Mouse (Mus musculus): Measurements from ENCODE around the gene H2-Ob.

The H2-Ob gene

DNA sequence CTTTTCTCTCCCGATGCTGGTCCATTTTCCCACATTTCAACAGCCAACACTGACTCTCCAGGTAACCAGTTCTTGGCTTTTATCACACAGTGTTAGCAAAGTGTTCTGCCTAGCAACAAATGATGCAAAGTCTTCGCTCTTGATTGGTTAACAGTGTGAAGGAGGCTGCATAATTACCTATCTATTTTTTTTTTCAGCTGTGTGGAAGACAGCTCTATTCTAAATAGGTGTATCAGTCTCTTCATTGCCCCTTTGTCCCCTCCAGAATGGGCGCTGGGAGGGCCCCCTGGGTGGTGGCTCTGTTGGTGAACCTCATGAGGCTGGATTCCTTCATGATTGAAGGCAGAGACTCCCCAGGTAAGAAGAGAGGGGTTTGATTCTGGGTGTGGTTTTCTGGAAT, at the start of gene H2-Ob:
TSS of gene H2-Ob (plus strand) at position 198 of the 400 bp plus-strand sequence.
- in situ Hi-C loops (cut with MboI; ENCODE audit: low sequenced_read_pairs), result no loop called here

DNA sequence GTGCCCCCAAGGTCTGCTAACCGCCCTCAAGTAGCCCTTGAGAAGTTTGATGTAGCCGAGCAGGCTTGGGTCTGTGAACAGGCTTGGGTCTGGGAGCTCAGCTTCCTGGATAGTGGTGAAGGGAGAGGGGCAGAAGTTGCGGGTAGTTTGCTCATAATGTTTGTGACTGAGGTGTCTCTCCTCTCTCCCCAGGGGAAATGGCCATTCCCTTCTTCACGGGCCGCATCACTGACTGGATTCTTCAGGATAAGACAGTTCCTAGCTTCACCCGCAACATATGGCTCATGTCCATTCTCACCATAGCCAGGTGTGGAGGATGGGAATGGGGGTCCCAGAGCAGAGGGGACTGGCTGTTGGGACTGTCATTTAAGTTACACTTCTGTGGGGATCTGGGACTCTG, 49.7 kb upstream of the H2-Ob start:
- in situ Hi-C loops (cut with MboI; ENCODE audit: low sequenced_read_pairs), result no loop called here

DNA sequence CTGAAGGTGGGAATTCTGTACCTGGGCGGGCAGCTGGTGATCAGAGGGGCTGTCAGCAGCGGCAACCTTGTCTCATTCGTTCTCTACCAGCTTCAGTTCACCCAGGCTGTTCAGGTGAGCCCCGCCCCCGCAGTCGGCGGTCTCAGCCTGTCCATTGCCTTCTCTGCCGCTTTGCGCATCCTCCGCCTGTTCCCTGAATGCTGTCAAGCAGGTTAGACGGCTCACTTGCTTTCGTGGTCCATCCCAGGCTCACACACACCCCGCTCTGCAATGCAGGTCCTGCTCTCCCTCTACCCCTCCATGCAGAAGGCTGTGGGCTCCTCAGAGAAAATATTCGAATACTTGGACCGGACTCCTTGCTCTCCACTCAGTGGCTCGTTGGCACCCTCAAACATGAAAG, 45.9 kb upstream of the H2-Ob start:
- in situ Hi-C loops (cut with MboI; ENCODE audit: low sequenced_read_pairs), result no loop called here

DNA sequence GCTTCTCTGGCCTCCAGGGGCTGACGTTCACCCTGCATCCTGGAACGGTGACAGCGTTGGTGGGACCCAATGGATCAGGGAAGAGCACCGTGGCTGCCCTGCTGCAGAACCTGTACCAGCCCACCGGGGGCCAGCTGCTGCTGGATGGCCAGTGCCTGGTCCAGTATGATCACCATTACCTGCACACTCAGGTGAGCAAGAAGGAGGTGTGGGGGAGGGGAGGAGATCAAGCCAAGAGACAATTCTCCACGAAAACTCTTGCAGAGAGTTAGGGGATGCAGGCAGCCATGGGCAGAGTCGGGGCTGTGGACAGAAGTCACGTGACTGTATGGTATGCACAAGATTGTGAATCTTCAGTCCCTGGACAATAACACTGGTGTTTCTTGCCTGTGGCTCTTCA, 45.2 kb upstream of the H2-Ob start:
- in situ Hi-C loops (cut with MboI; ENCODE audit: low sequenced_read_pairs), result no loop called here

DNA sequence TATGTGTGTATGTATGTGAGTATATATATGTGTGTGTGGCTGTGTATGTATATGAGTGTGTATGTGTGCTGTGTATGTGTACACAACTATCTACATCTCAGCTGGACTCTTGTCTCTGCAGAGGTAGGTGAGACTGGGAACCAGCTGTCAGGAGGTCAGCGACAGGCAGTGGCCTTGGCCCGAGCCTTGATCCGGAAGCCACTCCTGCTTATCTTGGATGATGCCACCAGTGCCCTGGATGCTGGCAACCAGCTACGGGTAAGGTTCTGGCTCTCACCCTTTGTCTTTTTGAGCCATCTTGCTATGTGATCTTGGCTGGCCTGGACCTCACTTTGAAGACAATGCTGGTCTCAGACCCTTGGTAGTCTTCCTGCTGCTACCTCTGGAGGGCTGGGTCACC, 44.0 kb upstream of the H2-Ob start:
- in situ Hi-C loops (cut with MboI; ENCODE audit: low sequenced_read_pairs), result no loop called here

DNA sequence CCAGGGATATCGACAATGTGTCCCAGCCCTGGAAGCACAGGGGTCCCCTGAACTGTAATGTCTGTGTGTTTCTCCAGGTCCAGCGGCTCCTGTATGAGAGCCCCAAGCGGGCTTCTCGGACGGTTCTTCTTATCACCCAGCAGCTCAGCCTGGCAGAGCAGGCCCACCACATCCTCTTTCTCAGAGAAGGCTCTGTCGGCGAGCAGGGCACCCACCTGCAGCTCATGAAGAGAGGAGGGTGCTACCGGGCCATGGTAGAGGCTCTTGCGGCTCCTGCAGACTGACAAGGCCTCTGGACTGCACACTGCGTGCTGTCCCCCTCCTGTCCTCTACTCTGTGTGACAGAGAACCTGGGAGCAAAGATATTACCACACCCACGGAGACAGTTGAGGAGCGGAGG, 42.2 kb upstream of the H2-Ob start:
- in situ Hi-C loops (cut with MboI; ENCODE audit: low sequenced_read_pairs), result no loop called here

DNA sequence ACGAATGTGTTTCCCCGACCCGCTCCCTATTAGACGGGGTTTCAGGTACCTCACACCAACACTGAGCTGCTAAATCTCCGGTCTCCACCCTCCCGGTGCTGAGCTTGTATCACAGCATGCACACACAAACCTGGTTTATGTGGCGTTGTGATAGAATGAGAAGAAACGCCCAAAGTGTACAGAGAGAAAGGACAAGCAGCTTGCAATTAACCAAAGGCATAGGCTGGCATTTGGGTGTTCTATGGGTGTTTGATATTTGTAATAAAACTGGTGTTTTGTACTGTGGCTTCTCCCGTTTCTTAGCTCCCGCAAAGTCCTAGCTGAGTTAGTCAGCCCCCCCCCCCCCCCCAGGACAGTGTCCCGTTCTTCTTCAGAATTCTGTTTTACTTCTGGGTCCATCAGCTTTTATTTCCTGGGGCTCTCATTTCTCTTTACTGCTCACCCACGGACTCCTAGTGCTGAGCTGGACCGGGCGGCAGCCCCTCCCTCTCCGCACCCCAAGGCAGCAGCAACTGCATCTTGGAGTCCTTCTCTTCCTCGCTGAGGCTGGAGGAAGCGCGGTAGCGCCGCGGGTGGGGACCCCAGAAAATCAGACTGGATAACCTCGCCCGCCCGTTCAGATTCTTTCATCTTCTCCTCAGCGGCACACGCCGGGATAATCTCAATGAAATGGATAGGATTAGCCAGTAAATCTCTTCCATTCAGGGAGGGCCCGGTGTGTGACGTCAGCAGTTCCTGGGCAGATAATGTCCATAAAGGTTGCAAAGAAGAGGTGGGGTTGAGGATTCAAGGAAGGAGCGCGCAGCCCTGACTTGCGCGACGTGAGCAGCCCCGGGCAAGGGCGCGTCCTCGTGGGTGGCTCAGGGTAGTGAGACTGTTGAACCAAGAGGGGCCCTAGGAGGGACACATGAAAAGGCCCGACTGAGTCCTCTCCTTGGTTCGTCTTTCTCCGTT, 41.5 kb upstream of the H2-Ob start, which contains the start of gene Psmb8:
TSS of gene Psmb8 (plus strand) at position 781 of the 954 bp plus-strand sequence.
- in situ Hi-C loops (cut with MboI; ENCODE audit: low sequenced_read_pairs), result no loop called here

DNA sequence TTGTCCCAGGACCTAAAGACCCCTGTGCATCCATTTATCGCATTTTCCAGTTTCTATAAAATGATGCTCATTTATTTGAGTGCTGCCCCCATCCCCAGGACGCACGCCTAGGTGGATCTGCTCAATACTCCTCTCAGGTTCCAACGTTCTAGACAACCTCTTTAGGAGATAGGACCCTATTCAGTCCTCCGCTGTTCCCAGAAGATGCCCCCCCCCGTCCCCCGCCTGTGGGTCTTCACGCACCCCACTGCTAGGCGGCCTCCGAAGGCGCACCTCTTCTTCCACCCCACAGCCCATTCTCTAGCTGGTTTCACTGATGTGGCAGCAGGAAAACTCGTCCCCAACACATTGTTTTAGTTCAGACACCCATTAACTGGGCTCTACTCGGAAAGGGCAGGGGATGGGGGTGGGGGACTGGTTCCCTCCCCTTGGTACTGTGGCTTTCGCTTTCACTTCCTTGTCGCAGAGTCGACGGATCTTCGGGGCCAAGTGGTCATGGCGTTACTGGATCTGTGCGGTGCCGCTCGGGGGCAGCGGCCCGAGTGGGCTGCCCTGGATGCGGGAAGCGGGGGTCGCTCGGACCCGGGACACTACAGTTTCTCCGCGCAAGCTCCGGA, 40.7 kb upstream of the H2-Ob start:
- in situ Hi-C loops (cut with MboI; ENCODE audit: low sequenced_read_pairs), result no loop called here

DNA sequence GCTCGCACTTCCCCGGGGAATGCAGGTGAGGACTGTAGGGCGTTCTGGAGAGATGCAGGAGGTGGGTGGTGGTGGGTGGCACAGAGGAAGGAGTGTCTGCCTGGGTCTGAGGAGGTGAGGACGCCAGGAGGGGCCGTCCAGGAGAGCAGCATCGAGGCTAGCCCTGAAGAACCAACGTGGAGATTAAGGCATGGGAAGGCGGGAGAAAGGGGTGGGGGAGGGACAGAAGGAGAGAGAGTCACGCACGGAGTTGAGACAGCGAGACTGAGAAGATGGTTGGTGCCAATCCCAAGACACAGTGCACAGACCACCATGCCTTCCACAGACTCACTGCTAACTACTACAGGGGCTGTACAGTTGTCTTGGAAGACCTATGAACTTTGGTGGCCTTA, 40.2 kb upstream of the H2-Ob start:
- in situ Hi-C loops (cut with MboI; ENCODE audit: low sequenced_read_pairs), result no loop called here

DNA sequence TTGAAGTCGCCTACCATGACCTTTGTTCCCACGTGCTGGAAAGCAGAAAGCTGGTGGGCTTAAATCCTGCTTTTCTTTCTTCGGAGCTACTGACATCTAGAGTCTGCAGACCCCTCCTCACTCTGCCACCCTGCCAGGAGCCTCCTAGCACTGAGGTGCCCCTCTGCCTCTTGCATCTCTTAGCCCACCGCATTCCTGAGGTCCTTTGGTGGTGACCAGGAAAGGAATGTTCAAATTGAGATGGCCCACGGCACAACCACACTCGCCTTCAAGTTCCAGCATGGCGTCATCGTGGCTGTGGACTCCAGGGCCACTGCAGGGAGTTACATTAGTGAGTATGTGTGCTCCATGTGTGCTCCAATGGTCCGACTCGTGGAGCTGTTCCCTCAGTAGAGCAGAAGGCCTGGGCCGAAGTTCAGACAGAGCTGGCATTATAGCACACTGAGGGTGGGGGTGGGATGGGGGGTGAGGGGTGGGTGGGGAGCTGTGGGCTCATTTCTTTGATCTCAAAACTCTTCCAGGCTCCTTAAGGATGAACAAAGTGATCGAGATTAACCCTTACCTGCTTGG, 39.6 kb upstream of the H2-Ob start:
- in situ Hi-C loops (cut with MboI; ENCODE audit: low sequenced_read_pairs), result no loop called here

DNA sequence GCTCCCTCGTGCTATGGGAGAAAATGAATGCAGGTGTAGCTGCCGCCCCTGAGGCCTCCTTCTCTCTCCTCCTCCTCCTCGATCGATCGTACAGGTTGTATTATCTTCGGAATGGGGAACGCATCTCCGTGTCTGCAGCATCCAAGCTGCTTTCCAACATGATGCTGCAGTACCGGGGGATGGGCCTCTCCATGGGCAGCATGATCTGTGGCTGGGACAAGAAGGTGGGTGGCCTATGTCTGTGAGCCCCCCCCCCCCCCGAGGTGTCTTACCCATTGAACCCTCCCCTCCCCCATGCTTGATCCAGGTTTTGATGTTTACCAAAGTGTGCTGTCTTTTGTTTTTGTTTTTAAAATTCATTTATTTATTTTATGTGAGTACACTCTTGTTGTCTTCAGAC, 38.7 kb upstream of the H2-Ob start:
- in situ Hi-C loops (cut with MboI; ENCODE audit: low sequenced_read_pairs), result no loop called here

DNA sequence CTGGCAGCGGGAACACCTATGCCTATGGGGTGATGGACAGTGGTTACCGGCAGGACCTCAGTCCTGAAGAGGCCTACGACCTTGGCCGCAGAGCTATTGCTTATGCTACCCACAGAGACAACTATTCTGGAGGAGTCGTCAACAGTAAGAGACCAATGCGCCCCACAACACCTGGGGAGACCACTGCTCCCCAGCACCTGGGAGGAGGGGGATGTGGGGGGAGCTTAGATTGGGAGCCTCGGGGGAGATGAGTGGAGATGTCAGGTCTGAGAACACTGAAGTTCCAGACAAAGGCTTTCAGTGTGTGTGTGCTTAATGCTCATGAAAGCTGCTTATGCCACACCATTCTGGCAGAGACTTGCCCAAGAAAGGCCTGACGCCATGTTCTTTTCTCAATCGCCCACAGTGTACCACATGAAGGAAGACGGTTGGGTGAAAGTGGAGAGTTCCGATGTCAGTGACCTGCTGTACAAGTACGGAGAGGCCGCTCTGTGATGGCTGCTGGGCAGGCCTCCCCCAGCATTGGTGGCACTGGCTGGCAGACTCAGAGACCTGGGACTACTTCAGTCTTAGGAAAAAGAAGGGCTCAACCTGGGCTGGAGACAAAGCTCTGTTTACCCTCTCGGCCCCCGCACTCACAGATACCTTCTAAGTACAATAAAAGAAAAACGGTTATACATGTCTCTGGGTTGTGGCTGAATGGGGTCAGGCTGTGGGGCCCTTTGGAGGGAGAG, 37.8 kb upstream of the H2-Ob start:
- in situ Hi-C loops (cut with MboI; ENCODE audit: low sequenced_read_pairs), result no loop called here

DNA sequence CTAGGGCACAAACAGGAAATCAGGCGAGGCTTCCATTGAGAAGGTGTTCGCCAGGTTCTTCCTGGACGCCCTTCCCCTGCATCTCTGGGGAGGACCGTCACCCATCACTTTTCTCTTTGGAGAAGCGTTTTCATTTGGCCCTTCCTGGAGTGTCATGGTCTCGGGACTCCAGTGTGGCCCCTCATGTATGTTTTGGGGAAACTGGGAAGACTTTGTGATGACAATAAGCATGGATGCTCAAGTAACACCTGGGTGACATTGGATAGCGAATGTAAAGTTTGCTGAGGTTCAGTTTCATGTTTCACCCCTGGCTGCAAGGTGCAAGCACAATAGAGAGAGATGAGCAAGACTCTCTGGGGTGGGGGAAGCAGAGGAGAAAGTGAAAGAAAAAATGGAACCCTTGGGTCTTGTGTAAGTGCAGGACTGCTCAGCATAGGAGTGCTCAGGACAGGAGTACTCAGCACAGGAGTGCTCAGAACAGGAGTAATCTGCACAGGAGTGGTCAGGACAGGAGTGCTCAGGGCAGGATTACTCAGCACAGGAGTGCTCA, 37.1 kb upstream of the H2-Ob start:
- in situ Hi-C loops (cut with MboI; ENCODE audit: low sequenced_read_pairs), result no loop called here

DNA sequence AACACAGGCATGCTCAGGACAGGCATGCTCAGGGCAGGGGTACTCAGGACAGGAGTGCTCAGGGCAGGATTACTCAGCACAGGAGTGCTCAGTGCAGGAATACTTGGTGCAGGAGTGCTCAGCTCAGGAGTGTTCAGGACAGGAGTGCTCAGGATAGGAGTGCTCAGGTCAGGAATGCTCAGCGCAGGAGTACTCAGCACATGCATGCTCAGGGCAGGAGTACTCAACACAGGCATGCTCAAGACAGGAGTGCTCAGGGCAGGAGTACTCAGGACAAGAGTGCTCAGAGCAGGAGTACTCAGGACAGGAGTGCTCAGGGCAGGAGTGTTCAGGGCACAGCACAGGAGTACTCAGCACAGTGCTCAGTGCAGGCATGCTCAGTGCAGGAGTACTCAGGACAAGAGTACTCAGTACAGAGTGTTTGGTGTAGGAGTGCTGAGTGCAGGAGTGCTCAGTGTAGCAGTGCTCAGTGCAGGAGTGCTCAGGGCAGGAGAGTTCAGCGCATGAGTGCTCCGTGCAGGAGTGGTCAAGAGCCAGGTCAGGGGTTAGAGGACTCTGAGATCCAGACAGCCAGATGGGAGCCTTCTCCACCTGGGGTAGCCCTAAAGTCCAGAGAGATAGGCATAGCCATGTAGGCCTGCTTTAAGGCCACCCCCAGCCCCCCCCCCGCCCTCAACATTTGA, 35.8 kb upstream of the H2-Ob start:
- in situ Hi-C loops (cut with MboI; ENCODE audit: low sequenced_read_pairs), result no loop called here

DNA sequence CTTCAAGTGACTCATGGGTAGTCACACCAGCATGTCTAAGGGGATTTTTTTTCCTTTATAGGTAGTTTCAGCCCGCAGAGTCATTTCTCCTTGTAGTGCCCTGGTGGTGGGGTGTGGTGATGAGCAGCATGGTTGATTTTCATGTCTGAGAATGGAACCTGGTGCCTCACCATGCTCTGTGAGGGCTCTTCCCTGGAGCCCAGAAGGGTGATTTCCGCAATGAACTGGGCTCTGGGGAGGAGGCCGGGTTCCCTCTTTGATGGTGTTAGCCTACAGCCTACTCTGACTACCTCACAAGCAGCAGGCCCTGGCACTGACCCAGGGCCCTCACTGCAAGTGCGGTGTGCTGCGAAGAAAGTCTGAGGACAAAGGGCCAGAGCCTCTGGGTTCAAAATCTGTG, 35.3 kb upstream of the H2-Ob start, which contains the start of gene Tap2:
TSS of gene Tap2 (plus strand) at position 84 of the 400 bp plus-strand sequence.
- in situ Hi-C loops (cut with MboI; ENCODE audit: low sequenced_read_pairs), result no loop called here

DNA sequence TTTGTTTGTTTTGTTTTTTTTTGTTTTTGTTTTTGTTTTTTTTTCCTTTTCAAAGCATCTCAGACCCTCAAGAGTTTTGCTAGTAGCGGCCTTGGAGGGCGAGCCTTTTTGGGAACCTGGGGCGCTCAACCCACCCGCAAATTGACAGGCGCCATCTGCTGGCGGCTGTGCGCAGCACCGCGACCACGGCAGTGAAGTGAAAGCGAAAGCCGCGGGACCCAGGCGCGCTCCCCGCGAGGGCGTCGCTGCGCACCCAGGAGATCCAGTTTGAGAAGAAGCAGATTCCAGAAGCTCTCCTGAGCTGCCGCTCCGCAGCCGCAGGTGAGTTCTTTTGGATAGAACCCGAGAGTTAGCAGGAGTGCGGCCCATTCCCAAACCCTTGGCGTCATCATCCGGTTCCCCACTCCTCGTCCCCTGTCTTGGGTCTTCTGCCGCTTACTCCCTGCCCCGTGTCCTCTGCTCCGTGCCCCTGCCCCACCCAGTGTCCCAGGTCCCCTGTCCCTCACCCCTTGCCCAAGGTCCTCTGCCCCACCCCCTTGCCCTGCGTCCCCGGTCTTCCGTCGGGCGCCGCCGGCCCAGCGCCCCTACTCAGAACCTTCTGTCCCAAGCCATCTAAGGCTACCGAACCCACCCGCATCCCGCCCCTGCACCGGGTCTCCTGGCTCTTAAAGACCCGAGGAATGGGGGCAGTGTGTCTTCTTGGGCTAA, 34.2 kb upstream of the H2-Ob start:
- in situ Hi-C loops (cut with MboI; ENCODE audit: low sequenced_read_pairs), result no loop called here

DNA sequence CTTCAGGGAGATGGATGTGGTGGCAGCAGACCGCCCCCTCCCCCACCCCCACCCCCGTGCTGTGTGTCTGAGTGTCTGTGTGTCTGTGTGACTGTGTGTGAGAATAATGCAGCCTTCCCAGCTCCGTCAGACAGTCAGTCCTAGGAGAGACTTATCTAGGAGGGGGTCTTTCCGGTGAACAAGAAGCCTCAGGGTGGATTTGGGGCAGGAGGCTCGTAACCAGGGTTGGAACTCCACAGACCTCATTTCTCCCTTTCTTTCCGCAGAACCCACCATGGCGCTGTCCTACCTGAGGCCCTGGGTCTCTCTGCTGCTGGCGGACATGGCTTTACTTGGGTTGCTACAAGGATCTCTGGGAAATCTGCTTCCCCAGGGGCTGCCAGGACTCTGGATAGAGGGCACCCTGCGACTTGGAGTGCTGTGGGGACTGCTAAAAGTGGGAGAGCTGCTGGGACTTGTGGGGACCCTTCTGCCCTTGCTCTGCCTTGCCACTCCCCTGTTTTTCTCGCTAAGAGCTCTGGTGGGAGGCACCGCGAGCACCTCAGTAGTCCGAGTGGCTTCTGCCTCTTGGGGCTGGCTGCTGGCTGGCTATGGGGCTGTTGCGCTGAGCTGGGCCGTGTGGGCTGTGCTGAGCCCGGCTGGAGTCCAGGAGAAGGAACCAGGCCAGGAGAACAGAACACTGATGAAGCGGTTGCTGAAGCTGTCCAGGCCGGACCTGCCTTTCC, 33.5 kb upstream of the H2-Ob start:
- in situ Hi-C loops (cut with MboI; ENCODE audit: low sequenced_read_pairs), result no loop called here

DNA sequence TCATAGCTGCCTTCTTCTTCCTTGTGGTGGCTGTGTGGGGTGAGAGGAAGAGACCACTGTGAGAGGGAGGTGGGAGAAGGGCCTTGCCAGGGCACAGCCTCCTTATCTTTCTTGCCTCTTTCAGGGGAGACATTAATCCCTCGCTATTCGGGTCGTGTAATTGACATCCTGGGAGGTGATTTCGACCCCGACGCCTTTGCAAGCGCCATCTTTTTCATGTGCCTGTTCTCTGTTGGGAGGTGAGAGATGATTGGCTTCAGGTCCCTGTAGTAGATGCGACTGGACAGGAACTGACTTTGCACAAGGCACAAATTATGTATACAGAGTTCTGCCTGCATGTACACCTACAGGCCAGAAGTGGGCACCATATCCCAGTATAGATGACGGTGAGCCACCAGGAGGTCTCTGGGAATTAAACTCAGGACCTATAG, 32.9 kb upstream of the H2-Ob start:
- in situ Hi-C loops (cut with MboI; ENCODE audit: low sequenced_read_pairs), result no loop called here

DNA sequence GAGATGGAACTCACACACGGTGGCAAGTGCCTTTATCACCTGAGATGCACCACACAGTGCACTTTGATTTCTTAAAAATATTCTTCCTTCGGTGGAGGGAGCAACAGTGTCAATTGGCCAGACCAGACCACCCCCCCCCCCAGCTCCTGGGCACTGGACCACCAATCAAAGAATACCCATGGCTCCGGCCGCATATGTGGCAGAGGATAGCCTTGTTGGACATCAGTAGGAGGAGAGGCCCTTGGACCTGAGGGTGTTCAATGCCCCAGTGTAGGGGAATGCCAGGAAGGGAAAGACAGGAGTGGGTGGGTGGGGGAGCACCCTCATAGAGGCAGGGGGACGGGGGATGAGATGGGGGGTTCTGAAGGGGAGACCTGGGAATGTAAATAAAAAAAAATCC, 32.0 kb upstream of the H2-Ob start:
- in situ Hi-C loops (cut with MboI; ENCODE audit: low sequenced_read_pairs), result no loop called here

All from CH12F3 (cell line).